Mouse (Mus musculus): ENCODE data around the gene Pi4kb. TPM values are rescaled to one million over a fixed set of nuclear protein-coding genes. Genes with fewer than 3 reads are reported as not detected.
"Not testable (repeated sequence)": the region's sequence is repeated elsewhere in the genome, so short reads cannot be mapped to it uniquely, and the experiment has no call there.

The Pi4kb gene
- 10 to 100 TPM; 46.5 to 50.7 TPM for total RNA-seq (2021)
- long read RNA-seq, transcript Pi4kb-201 (11 exons, 3,692 nt), result major isoform, 5 of 17 reads
- long read RNA-seq, partial matches to known transcripts, result 2 of 17 reads
- long read RNA-seq, other reads (novel, unspliced or antisense), result 9 of 17 reads

DNA sequence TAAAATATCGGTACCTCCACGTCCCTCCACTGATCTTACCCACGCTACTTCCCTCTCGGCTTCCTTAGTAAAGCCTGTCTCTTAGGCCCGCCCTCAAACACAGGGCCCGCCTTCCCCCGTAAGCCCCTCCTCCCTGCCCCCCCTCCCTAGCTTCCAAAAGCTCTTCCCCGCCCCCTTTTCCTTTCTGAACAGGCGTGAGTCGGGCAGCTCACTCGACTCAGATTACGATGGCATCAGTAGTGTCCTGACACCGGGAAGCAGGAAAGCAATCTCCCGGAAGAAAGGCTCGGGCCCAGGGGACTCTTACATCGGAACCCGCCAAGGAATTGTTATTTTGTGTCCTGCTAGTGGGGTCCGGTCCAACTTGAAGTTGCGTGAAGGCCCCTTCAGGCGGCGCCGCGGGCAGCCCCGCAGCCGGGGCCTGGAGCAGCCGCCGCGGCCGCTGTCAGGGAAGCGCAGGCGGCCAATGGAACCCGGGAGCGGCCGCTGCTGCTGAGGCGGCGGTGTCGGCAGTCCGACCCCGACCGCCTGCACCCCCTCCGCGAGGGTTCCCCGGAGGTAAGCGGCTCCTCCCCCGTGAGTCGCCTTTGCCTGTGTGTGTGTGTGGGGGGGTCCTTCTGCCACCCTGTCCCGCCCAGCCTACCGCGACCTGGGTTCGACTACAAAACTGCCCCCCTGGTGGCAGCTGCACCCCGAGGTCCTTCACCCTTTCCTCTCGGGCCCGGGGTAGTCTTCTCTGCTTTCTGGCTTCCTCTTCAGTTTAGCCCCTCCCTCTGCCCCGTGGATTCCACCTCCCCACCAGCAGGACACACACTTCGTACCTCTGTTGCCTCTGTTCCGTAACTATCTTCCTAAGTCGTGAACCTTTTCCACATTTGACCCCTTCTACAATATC, at the start of gene Pi4kb:
TSS of gene Pi4kb (plus strand) at position 204 of the 895 bp plus-strand sequence.
- peak; percentile 84 to 87 for DNase-seq (ENCODE audit: low spot score in 2 of 2)

DNA sequence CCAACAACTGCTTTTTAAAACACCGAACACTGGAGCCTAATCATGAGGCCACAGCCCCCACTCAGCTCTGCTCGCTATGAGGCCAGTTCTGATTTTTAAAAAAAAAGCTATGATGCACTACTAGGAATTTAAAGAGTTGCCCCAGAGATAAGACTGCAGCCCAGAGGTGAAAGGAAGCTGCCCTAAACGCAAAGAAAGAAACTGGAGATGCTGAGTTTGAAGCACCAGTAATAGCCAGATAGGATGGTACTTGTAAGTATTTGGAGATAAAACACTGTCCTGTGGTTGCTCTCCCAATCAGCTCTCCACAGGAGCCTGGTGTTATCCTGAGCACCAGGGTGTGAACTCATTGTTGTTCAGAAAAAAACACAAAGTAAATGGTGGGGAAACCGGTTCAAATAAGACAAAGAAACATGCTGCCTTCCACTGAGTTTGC, 48.2 kb upstream of the Pi4kb start:
- not testable (repeated sequence) for DNase-seq (ENCODE audit: low spot score in 2 of 2)

DNA sequence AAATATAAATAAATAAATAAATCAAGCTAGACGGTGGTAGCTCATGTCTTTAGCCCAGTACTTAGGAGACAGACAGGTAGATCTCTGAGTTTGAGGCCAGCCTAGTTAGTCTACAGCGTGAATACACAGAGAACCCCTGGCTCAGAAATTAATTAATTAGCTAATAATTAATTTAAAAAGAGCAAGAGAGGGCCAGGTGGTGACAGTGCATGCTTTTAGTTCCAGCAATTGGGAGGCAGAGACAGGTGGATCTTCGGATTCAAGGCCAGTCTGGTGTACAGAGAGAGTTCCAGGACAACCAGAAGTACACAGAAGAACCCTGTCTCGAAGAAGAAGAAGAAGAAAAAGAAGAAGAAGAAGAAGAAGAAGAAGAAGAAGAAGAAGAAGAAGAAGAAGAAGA, 45.6 kb upstream of the Pi4kb start:
- not testable (repeated sequence) for DNase-seq (ENCODE audit: low spot score in 2 of 2)

DNA sequence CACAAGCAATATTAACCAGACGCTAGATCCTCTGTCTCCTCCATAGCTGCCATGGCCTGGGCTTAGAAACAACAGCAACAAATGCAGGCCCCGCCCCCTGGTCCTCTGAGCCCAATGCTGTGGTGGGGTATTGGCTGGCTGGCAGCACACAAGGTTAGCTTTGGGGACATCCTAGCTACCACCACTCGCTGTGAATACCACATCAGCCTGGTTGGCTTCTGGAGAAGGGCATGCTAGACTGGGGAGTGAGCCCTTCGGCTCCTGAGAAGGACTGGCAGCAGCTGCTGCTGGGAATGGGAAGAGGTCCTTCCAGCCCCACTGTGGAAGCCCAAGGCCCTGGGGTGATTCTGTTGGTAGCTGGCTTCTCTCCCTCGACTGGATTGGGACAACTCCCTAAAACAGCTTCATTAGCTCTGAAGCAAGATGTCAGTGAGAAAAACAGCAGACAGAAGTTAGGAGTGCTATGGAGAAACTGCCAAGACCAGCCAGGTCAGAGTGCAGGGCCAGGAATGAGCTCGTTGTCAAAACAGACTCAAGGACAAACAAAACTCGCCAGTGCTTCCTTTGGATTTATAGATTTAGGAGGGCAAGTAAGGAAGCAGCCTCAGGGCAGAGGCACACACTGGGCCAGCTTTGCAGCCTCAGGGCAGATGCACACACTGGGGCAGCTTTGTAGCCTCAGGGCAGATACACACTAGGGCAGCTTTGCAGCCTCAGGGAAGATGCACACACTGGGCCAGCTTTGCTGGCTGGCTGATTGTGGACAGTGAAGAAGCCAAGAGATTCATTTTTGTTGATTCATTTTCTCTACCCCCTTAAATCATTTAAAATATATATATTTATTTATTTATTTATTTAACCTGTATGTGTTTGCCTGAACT, 43.9 kb upstream of the Pi4kb start:
- not testable (repeated sequence) for DNase-seq (ENCODE audit: low spot score in 2 of 2)

DNA sequence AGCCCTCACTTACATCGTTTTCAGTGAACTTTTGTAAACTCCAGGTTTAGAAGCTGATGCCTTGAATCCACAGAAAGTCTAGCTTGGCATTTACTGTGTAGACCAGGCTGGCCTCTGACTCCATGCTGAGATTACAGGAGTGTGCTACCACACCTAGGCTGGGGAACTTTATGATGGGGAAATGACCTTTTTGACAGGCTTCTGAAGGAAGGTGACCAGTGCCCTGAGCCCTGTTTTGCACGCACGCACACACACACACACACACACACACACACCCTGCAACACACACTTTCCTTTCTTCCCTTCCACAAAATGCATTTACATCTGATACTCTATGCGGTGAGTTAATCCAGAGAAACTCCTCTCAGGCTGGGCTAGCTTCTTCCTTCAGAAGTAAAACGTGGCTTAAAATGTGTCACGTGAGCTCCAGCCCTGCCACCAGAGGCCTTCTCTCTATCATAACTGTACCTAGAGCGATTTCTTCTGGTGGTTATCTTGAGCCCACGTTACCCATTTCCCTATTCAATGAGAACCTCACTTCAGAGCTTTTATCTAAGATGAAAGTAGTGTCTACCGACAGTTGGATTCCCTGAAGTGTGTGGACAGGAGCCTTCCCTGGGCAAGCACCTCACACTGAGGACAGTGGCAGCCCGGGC, 43.0 kb upstream of the Pi4kb start:
- DNase-seq (ENCODE audit: low spot score in 2 of 2), result not testable (repeated sequence)

DNA sequence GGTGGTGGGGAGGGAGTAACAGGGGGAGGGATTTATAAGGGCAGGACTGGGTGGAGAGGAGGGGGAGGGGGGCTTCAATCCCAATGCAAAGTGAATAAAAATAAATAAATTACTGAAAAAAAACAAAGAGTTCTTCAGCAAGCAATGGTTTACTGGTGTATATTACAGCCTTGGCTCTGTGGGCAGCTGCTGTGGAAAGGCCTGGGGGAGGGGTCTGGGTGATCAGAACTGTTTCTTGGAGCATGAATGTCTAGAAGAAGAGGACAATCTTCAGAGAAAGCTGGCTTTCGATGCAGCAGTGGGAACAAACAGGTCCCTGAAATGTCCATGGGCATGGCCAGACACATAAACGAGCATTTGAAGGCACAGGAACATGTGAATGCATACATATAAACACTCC, 42.3 kb upstream of the Pi4kb start:
- not testable (repeated sequence) for DNase-seq (ENCODE audit: low spot score in 2 of 2)

DNA sequence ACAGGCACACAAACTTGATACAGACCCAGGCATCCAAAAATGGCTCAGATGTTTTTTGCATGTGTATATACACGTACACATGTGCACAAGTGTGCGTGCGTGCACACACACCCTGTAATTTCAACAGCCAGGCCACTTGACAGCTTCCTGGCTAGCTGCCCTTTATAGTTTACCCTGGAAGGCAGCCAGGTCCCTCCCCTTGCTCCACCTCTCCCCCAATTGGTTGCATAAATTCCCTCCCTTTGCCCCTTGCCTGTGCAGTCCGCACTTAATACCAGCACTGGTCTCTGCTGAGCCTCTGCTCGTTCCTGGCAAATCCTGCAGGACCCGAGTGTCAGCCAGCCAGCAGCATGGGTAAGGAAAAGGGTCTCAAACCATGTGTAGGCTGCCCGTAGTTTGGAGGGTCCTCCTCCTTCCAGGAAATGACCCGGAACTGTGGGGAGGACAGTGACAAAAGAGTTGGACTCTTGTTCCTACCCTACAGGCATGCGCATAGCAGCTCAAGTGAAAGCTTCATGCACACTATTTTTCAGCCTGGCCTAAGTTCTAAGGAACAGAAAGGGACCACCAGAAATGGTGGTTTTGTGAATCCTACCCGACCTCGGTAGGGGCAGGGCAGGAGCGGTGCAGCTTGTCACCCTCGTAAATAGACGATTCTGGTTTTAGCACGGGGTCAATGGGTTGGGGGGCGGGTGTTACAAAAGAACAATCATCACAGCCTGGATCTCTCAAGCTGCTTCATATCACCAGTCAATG, 41.5 kb upstream of the Pi4kb start, which contains the start of gene Selenbp1:
TSS of gene Selenbp1 (plus strand) at position 248 of the 756 bp plus-strand sequence.
- DNase-seq (ENCODE audit: low spot score in 2 of 2), result peak; percentile 65 to 69

DNA sequence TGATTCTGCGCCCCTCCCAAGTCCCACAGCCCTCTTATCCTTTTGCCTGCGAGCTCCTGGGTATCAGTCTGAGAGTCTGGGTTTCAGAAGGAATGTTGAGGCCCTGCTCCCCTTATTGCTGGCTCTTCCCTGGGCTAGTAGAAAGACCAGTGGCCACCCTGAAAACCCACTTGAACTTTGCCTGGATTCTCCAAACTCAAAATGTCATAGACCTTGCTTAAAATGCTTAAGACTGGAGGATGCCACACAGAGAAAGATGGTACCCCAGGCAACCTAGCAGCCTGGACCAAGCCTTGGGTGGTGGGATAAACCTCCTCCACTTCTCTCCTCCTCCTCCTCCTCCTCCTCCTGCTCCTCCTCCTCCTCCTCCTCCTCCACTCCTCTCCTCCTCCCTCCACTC, 40.9 kb upstream of the Pi4kb start:
- not testable (repeated sequence) for DNase-seq (ENCODE audit: low spot score in 2 of 2)

DNA sequence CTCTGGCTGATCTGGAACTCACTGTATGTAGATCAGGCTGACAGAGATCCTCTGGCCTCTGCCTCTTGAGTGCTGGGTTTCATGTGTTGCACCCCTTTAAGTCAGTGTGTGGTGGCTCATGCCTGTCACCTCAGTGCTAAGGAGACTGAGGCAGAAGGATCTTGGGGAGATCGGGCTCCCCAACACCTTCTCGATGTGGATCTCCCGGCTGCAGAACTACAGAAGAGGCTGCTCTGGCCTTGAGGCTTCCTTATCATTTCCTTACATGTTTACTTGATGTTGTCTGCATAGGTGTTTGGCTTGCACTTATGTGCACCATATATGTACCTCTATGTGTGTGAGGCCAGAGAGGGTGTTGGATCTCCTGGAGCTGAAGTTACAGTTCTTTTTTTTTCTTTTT, 40.0 kb upstream of the Pi4kb start:
- not testable (repeated sequence) for DNase-seq (ENCODE audit: low spot score in 2 of 2)

DNA sequence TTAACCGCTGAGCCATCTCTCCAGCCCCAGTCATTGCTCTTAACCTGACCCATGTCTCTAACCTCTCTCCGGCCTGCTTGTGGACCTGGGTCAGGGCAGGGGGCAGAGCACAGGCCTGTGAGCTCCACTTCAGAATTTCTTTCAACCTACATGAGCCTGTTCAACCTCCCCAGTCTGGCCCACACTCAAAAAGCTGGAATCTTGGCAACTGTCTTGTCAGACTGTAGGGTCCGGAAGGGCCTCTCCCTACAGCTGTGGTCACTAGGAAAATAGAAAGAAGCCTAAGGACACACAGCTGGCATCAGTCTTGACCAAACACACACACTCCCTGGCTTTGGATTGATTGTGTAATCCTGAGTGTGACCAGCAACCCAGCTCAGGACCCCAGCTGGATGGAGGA, 39.2 kb upstream of the Pi4kb start:
- DNase-seq (ENCODE audit: low spot score in 2 of 2), result not testable (repeated sequence)

DNA sequence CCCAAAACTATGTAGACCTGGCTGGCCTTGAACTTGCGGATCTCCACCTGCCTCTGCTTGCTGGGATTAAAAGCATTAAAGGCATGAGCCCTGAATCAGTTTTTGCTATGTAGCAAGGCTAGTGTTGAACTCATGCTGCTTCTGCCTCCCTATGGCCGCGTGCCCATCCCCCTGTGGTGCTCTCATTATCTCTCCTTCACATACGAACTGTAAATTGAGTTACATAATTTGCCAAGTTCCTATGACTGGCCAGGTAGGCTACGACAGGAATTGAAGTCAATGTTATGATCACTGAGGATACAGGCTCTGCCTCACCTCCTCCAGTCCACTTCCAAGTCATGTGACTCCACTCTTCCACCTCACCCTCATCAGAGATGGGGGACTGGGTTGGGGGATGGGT, 38.4 kb upstream of the Pi4kb start:
- DNase-seq (ENCODE audit: low spot score in 2 of 2), result not testable (repeated sequence)

DNA sequence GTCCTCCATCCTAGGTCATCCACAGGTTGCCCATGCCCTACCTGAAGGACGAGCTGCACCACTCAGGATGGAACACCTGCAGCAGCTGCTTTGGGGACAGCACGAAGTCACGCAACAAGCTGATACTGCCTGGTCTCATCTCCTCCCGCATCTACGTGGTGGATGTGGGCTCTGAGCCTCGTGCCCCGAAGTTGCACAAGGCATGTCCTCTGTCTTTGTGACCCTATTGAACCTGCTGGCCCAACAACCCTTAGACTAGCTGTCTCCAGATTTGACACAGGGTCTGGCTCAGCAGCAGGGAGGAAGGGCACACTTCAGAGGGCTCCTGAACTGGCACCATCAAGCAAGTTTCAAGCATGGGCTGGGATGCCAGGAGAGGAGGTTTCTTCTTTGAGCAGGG, 37.3 kb upstream of the Pi4kb start:
- DNase-seq (ENCODE audit: low spot score in 2 of 2), result not testable (repeated sequence)

DNA sequence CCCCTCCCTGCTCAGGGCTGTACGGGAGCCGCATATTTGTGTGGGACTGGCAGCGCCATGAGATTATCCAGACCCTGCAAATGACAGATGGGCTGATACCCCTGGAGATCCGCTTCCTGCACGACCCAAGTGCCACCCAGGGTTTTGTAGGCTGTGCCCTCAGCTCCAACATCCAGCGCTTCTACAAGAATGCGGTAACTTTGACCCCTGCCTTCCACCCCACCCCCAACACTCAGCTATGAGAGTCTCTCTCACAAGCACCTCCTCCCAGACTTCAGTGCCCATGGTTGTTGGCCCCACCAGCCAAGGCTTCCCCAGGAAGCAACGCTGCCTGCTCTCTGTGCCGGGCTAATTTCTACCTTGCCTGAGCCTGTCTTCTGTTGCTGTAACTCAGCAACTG, 34.5 kb upstream of the Pi4kb start:
- DNase-seq (ENCODE audit: low spot score in 2 of 2), result not testable (repeated sequence)

DNA sequence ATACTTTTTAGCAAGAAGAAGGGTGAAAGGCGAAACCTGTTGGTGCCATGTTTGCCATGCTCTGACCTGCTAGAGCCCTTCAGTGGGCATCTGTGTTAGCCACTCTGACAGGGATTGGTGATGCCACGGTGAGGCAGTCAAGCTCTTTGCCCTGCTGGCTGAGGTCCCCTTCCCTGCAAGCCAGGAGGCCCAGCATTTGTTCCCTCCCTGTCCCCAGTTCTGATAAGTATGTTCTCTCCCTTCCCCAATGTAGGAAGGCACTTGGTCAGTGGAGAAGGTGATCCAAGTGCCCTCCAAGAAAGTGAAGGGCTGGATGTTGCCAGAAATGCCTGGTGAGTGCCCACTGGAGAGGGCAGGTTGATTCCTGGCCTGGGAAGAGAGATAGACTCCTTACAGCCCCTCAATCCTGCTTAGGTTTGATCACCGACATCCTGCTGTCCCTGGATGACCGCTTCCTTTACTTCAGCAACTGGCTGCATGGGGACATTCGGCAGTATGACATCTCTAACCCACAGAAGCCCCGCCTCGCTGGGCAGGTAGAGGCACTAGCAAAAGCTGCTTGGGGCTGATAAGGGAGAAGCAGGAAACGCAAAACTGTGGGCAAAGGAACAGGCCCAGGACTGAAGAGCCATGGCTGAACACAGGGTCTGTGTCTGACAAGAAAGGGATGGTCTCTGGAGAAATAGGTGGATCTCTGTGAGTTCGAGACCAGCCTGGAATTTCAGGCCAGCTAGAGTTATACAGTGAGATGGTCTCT, 32.1 kb upstream of the Pi4kb start:
- not testable (repeated sequence) for DNase-seq (ENCODE audit: low spot score in 2 of 2)

DNA sequence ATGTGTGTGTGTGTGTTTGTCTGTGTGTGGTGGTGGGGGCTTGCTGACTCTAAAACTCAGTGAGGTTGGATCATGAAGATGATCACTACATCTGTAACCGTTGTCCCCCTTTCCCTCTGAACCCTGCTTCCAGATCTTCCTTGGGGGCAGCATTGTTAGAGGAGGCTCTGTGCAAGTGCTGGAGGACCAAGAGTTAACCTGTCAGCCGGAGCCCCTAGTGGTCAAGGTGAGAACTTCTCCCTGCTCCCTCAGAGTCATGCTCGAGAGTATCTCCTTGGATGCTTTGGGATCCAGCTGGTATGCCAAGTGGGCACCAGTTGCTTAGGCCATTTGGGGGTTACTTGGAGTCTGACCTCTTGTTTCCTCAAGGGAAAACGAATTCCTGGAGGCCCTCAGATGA, 30.8 kb upstream of the Pi4kb start:
- not testable (repeated sequence) for DNase-seq (ENCODE audit: low spot score in 2 of 2)

DNA sequence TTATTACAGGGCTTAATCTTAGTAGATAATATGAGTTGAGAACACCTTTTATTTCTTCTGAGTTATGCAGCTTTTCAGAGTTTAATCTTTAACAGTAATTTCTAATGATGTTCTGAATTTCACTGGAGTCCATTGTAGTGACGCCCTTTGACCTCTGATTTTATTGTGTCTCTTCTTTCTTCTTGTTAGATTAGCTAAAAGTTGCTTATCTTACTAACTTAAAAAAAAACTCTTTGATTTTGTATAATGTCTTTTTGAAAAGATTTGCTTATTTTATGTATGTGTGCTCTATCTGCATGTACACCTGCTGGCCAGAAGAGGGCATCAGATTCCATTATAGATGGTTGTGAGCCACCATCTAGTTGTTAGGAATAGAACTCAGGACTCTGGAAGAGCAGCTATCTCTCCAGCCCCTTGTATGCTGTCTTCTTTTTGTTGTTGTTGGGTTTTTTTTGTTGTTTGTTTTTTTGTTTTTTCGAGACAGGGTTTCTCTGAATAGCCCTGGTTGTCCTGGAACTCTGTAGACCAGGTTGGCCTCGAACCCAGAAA, 26.4 kb upstream of the Pi4kb start:
- DNase-seq (ENCODE audit: low spot score in 2 of 2), result no peak

DNA sequence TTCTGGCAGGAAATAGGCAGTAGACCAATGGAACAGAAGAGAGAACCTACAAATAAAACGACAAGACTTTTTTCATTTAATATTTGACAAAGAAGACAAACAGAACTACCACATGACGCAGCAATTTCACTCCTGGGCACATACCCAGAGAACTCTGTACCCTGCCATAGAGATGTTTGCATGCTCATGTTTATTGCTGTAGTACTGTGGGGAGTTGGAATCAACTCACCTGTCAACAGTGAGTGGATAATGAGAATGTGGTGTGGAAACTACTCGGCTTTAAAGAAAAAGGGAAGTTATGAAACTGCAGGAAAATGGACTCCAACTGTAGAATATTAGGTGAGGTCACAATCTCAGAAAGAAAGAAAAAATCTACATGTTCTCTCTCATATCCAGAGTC, 24.9 kb upstream of the Pi4kb start:
- no peak for DNase-seq (ENCODE audit: low spot score in 2 of 2)

DNA sequence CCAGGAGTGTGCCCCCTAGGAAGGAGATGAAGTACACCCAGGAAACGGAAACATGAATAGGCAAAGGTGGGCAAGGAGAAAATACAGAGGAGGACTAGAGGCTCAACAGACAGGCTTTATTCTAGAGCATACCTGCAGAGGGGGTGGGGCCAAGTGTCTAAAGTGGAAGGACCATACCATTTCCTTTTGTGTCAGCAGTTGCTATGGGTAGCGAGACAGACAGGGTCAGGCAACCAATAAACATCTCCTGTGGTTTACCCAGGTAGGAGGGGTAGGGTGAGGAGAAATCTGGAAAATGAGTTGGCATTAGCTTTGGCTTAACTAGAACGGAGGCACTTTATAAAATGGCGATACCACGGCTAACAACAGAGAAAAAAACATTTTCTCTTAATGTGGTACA, 21.7 kb upstream of the Pi4kb start:
- DNase-seq (ENCODE audit: low spot score in 2 of 2), result no peak

DNA sequence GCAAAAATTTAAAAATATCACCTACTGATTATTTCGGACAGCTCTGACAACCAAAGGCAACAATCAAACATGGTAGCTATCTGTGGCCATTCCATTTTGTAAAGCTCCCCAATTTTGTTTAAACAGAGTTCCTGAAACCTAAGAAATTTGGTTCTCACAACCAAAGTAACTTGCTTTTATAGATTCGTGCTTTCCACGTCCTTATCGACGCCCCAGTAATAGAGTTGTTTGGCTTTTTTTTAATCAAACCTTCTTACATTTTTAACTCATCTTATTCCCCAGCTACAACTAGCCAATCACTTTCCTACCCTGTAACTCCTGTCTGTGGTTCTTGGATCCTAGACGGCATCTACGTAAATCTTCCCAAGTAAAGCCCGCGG, 21.2 kb upstream of the Pi4kb start:
- DNase-seq (ENCODE audit: low spot score in 2 of 2), result no peak

Data from layer of hippocampus, postnatal 10 days (tissue).